In the genomic region with DNA sequence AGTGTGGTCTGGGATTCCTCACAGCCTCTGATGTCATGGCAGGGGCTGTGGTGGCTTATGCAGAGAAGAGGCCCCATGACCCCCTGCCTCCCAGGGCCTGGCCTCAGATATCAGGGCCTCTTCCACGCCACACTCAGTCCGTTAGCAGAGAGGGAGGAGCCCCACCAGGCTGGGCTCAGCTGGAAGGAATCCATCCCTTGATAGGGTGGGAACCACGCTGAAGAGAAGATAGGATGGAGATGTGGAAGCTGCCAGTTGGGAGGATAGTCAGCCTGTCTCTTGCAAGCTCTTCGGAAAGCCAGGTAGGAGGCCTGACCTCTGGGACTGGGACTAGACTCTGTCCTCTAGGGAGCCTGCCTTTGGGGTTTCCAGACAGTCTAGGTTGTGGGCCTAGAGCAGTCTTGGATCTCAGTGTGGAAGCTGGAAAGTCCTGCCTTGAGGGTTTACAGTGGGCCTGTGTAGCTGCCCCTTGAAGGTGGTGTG, we compare ENCODE assay signal across 7 mouse cellular contexts.
DNase-seq lines count a peak whose midpoint lies in the region; ATAC-seq and TF ChIP-seq lines count a peak whose summit lies in the region.

No protein-coding gene starts in this region.

- peak overlapping the region; percentile 17; the same call in 1 of the 2 replicates for H3K27ac ChIP-seq in spleen, adult 2 months (ENCODE audit: insufficient read depth, low read length)
- H3K27ac ChIP-seq in forebrain, embryonic 11.5 days (ENCODE audit: low read depth, low read length), result peak overlapping the region; percentile 42; the same call in 1 of the 2 replicates
- H3K27ac ChIP-seq in liver, adult 2 months (replicated peaks; ENCODE audit: insufficient read depth, low read depth, low read length), result peak overlapping the region; percentile 76
- H3K27ac ChIP-seq in stomach, embryonic 14.5 days (ENCODE audit: low read length), result peak overlapping the region; percentile 69; the same call in 1 of the 2 replicates

- peak overlapping the region; percentile 44 for H3K4me2 ChIP-seq in forebrain, embryonic 11.5 days (ENCODE audit: low read depth, low read length, severe bottlenecking)
- peak overlapping the region; percentile 20; the same call in 1 of the 2 replicates for H3K4me2 ChIP-seq in stomach, embryonic 14.5 days (replicated peaks; ENCODE audit: low read depth, low read length)

- TF ChIP-seq CTCF in spleen, adult 2 months (IDR thresholded peaks at IDR 0.05; ENCODE audit: extremely low read depth, insufficient read depth, insufficient read length, insufficient replicate concordance), result no peak
- no peak for TF ChIP-seq CTCF in liver, adult 2 months (IDR thresholded peaks at IDR 0.05; ENCODE audit: low read depth, low read length)

- no peak for DNase-seq in spleen, adult 2 months (ENCODE audit: low read depth in 1 of 2, low spot score in 2 of 2)
- no peak for DNase-seq in spleen, adult 12 weeks (ENCODE audit: low spot score)
- no peak for DNase-seq in forebrain, embryonic 11.5 days (ENCODE audit: low spot score)
- DNase-seq in liver, adult 2 months (ENCODE audit: extremely low read depth, low read depth, low spot score), result peak; percentile 76
- no peak for DNase-seq in adrenal gland, postnatal 25 days
- no peak for DNase-seq in gastrocnemius, postnatal 4 days (ENCODE audit: low spot score in 2 of 2)

- peaks cover 24% of the 10 kb centered on the region for H3K79me2 ChIP-seq in liver, adult 2 months (ENCODE audit: control insufficient read depth, insufficient read depth, low read length)

- no peaks in the 10 kb centered on the region for H3K9me3 ChIP-seq in forebrain, embryonic 11.5 days (ENCODE audit: control insufficient read depth, low read length)
- H3K9me3 ChIP-seq in stomach, embryonic 14.5 days (ENCODE audit: control insufficient read depth, low read depth, low read length), result no peaks in the 10 kb centered on the region

- H3K9ac ChIP-seq in forebrain, embryonic 11.5 days (ENCODE audit: low read length), result peak overlapping the region; percentile 39
- H3K9ac ChIP-seq in liver, adult 2 months (ENCODE audit: low read depth, low read length), result peak overlapping the region; percentile 49
- H3K9ac ChIP-seq in stomach, embryonic 14.5 days (replicated peaks; ENCODE audit: low read depth, low read length), result no peak overlapping the region

- no peaks in the 10 kb centered on the region for H3K27me3 ChIP-seq in spleen, adult 2 months (ENCODE audit: control insufficient read depth, insufficient read depth, low read length)
- no peaks in the 10 kb centered on the region; the same call in 1 of the 2 replicates for H3K27me3 ChIP-seq in forebrain, embryonic 11.5 days (ENCODE audit: control insufficient read depth, insufficient read depth, low read length)
- no peaks in the 10 kb centered on the region for H3K27me3 ChIP-seq in liver, adult 2 months (ENCODE audit: control insufficient read depth, insufficient read depth, low read length)
- no peaks in the 10 kb centered on the region for H3K27me3 ChIP-seq in stomach, embryonic 14.5 days (ENCODE audit: control insufficient read depth, insufficient read depth, low read length)

- H3K4me3 ChIP-seq in spleen, adult 2 months (ENCODE audit: extremely low read depth, insufficient read depth, insufficient read length), result no peak overlapping the region
- no peak overlapping the region for H3K4me3 ChIP-seq in forebrain, embryonic 11.5 days (ENCODE audit: low read depth, low read length)
- H3K4me3 ChIP-seq in liver, adult 2 months (ENCODE audit: insufficient read depth, low read depth, low read length), result peak overlapping the region; percentile 12; the same call in 1 of the 2 replicates
- no peak overlapping the region for H3K4me3 ChIP-seq in stomach, embryonic 14.5 days (ENCODE audit: low read depth, low read length)

- 74% methylated on average over 4 of the region's 4 CpGs for WGBS in spleen, adult 2 months
- WGBS in forebrain, embryonic 11.5 days, result 17% methylated on average over 4 of the region's 4 CpGs
- 17% methylated on average over 4 of the region's 4 CpGs for WGBS in liver, adult 2 months
- WGBS in stomach, embryonic 14.5 days, result 20% methylated on average over 4 of the region's 4 CpGs

- ATAC-seq in forebrain, embryonic 11.5 days (replicated peaks; ENCODE audit: low FRiP score), result peak; percentile 25; the same call in 1 of the 2 replicates
- ATAC-seq in stomach, embryonic 14.5 days (ENCODE audit: insufficient number of reproducible peaks, insufficient read depth, low FRiP score, low read depth), result peak; percentile 21; the same call in 1 of the 2 replicates

- H3K36me3 ChIP-seq in spleen, adult 2 months (ENCODE audit: control insufficient read depth, insufficient read depth, low read length), result no peaks in the 10 kb centered on the region
- H3K36me3 ChIP-seq in forebrain, embryonic 11.5 days (ENCODE audit: control insufficient read depth, insufficient read depth, low read length), result no peaks in the 10 kb centered on the region
- no peaks in the 10 kb centered on the region for H3K36me3 ChIP-seq in liver, adult 2 months (ENCODE audit: control insufficient read depth, insufficient read depth, low read length)
- H3K36me3 ChIP-seq in stomach, embryonic 14.5 days (ENCODE audit: control insufficient read depth, insufficient read depth, low read length), result no peaks in the 10 kb centered on the region

- TF ChIP-seq POLR2A in spleen, adult 2 months (IDR thresholded peaks at IDR 0.05; ENCODE audit: low read depth, low read length), result no peak
- TF ChIP-seq POLR2A in liver, adult 2 months (IDR thresholded peaks at IDR 0.05; ENCODE audit: extremely low read depth, insufficient read depth, low read length), result no peak

- peaks cover 40% of the 10 kb centered on the region; the same call in 1 of the 2 replicates for H3K4me1 ChIP-seq in spleen, adult 2 months (ENCODE audit: control insufficient read depth, insufficient read depth, insufficient read length)
- H3K4me1 ChIP-seq in forebrain, embryonic 11.5 days (replicated peaks; ENCODE audit: control insufficient read depth, insufficient read depth, low read length), result peaks cover 67% of the 10 kb centered on the region
- H3K4me1 ChIP-seq in liver, adult 2 months (ENCODE audit: control insufficient read depth, insufficient read depth, low read length), result peaks cover 60% of the 10 kb centered on the region
- peaks cover 45% of the 10 kb centered on the region for H3K4me1 ChIP-seq in stomach, embryonic 14.5 days (ENCODE audit: control insufficient read depth, insufficient read depth, low read length)

Comparison
In these comparisons a context has a peak if more than half of its experiments do, and no peak if none do; other contexts are left out.
1. H3K27ac ChIP-seq: peak in every context shown above with its lines; median percentile 76 in liver, adult 2 months; 69 in stomach, embryonic 14.5 days; 42 in forebrain, embryonic 11.5 days; 17 in spleen, adult 2 months.